Mouse (Mus musculus): ENCODE measurements at regions not wholly inside any gene's neighbourhood (a gene's known extent, or its start where the extent isn't known, plus 50 kb on each side); places are given as distances from the start of the nearest gene placed in this dataset.
A peak's percentile ranks its signal among the peaks of the same experiment; 100 is the strongest.

DNA sequence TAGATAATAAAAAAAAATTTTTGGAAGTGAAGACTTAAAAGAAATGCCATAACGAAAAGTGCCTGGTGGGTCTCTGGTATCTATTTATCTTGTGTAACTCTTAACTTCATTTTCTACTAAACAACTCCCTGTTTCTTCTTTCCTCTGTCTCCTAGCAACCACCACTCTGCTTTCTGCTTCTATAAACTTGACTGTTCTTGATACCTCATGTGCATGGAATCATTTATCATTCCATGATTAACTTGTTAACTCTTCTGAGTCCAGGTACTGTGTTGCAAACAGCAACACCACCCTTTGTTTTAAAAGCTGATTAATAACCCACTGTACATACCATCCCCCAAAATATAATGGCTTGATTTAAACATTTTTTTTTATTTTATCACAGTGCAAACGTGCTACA is 325.0 kb downstream of the Mettl4 start:
- DNase-seq (ENCODE audit: low spot score in 2 of 2) = no peak

DNA sequence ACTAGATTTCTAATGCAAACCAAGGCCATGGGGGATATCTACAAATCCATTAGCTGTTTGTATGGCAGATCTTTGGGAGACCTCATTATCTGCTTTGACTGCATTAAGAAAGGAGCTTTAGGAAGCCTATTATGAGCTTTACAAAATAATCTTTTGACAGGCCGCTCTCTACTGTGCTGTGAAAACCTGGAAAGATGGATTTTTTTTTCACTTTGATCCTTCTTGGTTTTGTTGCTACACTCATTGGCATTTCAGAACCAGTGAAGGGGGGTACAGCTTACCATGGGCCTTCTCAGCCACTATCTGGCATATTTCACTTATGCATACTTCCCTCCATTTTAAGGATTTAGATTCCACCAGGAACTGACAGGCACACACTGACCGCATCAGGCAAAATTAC is 366.8 kb downstream of the Mettl4 start:
- DNase-seq (ENCODE audit: low spot score in 2 of 2) = no peak

DNA sequence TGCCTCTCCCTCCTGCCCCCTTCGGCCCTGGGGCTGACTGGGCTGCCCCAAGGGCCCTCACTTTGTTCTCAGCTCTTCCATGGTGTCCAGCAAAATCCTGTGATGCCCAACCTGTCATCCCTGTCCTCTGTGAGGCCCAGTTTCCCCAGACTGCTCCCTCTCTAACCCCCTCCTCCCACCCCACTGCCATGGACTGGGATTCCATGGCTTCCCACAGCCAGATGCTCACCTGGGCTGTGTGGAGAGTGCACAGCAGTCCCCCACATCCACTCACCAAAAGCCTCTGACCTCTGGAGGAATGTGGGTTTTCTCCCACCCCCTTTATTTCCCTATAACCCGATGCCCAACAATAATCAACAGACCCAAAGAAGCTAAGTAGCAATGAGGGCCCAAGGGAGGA is 414.1 kb downstream of the Mettl4 start:
- DNase-seq (ENCODE audit: low spot score in 2 of 2) = no peak

DNA sequence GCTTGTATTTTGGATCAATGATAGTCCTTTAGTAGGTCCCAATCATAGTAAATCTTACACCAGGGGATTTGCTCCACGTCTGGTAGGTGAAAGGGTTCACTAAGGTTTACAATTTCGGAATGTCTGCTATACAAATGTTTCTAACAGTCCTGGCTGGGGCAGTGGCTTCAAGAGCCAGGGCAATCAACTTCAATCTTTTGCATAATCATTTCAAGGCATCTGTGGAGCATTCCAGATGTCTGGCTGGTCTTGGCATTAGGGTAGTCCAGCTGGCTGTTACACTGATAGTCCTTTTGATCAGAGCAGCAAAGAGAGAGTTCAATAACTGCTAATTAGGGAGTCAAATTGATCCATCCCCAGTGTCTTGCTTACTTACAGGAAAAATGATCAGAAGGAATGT is 423.6 kb downstream of the Mettl4 start:
- DNase-seq (ENCODE audit: low spot score in 2 of 2) = no peak

DNA sequence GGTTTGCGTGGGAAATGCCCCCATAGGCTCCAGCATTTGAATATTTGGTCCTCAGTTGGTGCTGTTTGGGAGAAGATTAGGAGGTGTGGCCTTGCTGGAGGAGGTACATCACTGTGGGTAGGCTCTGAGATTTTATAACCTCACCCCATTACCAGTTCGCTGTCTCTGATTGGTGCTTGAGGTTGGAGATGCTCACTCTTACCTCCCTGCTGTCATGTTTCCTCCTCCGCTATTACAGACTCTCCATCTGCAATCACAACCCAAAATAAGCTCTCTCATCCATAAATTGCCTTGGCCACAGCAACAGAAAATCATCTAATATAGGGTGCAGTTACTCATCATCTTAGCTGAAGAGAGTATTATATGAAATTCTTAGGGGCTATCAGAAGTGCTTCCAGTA is 458.6 kb downstream of the Mettl4 start:
- no peak for DNase-seq (ENCODE audit: low spot score in 2 of 2)

DNA sequence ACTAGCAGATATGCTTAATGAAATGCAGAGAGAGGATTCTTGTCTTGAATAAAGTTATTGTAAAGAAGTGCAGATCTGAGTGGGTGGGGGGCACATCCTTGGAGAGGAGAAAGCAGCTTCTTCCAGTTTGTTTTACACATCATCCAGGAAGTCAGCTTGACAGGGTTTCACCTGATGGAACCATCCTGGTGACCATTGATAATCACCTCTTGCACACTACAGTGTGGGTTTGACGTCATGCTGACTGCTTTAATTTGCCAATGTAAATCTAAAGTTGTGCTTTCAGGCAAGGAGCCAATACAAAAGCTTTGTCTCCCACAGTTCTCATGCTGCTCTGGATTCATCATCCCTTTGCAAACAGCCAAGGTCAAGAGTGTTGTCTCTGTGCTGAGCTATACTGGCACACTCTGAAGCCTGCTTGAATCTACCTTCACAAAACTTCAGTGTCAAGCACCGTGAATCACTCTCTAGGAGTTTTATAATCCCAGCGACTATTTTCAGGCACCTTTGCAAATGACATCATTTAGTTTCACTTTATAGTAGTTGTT is 462.1 kb downstream of the Mettl4 start:
- no peak for DNase-seq (ENCODE audit: low spot score in 2 of 2)

DNA sequence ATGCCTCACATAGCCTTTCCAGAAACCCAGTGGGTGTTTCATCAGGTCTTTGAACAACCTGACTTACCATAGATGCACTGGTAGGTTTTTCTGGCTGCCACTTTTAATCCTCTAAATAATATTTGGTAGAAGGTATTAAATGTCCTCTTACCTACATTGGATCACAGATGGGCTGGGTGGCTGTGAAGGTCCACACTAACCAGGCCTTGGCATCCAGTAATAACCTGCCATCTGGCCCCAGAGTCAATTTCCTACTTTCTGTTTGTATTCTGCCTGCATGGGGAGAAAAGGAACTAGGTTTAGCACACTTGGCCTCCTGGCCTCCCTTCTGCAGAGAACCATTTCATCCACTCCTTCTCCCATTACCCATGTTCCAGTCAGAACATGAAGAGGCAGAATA is 473.0 kb downstream of the Mettl4 start:
- no peak for DNase-seq (ENCODE audit: low spot score in 2 of 2)

DNA sequence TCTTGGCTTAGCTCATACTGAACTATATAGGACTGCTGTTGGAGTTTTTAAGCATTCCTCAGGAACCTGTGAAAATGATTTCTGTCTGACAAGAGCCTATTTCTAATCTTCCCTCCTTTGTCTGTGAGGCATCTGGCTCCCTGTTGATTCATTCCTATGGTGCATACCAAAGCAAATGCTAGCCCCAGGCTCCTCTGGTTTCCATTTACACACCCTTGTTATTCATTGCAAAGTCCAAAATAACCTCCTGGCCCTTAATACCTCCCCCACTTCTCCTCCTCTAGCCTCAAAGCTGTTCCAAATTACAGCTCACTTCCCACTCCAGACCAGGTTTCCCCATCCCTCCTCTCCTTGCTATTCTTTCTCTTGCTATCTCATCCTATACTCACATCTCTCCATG is 480.1 kb downstream of the Mettl4 start:
- DNase-seq (ENCODE audit: low spot score in 2 of 2) = no peak

DNA sequence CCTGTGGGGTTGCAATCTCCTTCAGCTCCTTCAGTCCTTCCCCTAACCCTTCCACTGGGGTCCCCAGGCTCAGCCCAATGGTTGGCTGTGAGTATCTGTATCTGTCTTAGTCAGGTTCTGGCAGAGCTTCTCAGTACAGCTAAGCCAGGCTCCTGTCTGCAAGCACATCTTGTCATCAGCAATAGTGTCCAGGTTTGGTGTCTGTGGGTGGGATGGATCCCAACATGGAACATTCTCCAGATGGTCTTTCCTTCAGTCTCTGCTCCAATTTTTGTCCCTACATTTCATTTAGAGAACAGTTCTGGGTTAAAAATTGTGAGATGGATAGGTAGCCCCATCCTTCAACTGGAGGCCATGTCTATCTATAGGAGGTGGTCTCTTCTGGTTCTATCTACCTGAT is 494.2 kb downstream of the Mettl4 start:
- peak; percentile 20 to 30 for DNase-seq (ENCODE audit: low spot score in 2 of 2)

DNA sequence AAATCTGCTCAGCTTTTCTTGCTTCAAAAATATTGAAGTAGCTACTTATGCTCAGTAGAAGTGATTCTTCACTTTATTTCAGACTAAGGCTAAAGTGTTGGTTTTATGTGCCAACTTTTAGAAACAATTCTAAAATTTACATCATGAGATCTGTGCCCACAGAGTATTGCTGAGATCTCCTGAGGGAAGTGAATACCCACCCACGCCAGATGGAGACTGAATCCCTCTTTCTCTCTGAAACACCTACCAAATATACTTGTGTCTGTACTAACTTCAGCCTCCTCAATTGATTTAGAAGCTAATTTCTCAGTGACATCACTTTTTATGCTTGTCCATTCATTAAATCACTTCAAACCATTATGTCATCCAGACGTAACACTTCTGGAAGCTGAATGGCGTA is 495.0 kb downstream of the Mettl4 start:
- DNase-seq (ENCODE audit: low spot score in 2 of 2) = peak; percentile 30 to 52

DNA sequence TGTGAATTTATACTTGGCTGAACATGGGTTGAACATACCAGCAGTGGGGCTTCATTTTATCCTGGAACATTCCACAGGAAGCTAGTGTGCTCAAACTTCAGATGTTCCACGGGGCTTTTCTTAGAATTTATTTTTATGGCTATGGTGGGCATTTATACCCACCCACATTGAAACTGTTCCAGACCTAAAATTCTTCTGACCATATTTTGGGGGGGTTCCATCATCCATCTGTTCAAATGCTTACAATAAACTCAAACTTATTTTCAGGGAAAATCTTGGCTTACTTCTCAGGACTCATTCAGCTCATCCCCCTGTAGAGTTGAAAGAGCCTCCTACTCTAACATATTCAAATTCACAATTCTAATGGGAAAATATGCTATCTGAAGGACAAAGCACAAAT is 506.0 kb downstream of the Mettl4 start:
- peak in 1 of 2 experiments; percentile 26 for DNase-seq (ENCODE audit: low spot score in 2 of 2)

DNA sequence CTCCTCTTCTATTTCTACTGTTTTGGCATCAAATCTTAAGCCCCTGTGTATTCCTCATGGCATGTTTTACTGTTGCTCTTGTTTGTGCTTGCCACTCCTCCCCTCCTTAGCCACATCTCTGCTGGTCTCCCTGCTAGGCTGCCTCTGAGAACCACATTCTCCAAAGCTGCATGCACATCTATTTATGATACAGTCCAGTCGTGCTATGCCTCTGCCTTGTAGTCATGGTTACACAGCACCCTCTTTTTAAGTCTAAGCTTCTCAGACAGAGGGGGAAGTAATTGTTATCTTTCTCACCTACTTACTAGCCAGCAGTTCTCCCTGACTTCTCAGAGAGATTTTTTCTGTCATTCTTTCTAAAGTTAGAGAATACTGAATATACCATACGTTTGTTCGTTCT is 523.7 kb downstream of the Mettl4 start:
- DNase-seq (ENCODE audit: low spot score in 2 of 2) = peak; percentile 21 to 52
